Mouse (Mus musculus) erythroid progenitor cell, adult 5-6 weeks (primary cell): Measurements from ENCODE around the gene Gucd1. TPM values are rescaled to one million over a fixed set of nuclear protein-coding genes. Genes with fewer than 3 reads are reported as not detected.

ENCODE experiments used
- ATAC-seq: replicated peaks from 2 replicates; pipeline ENCODE4 v1.8.0; 2016; ENCODE audit warnings: moderate number of reproducible peaks, mild to moderate bottlenecking, moderate TSS enrichment, inconsistent platforms; ENCODE audit not compliant: poor library complexity, low FRiP score, severe bottlenecking
- total RNA-seq, 2 experiments: library from RNA; stranded (forward) in 1 of 2; stranded (reverse) in 1 of 2; fragments of 150-400 nt in 1 of 2; fragments of 186-747, 209-891 nt in 1 of 2; gene quantifications; 2 replicates each; pipeline versions ENCODE4 v1.2.3 to v1.2.4; 2015 to 2017; ENCODE audit warnings: low replicate concordance in 2 of 2

Gene Gucd1
- total RNA-seq, 2 experiments from 2014 or later = 89.7 to 90.9 TPM

- no peak for ATAC-seq
Observed at GRCm38 (mm10) chr10:75339377-75339776, 178.4 kb downstream of the Gucd1 start.

DNA sequence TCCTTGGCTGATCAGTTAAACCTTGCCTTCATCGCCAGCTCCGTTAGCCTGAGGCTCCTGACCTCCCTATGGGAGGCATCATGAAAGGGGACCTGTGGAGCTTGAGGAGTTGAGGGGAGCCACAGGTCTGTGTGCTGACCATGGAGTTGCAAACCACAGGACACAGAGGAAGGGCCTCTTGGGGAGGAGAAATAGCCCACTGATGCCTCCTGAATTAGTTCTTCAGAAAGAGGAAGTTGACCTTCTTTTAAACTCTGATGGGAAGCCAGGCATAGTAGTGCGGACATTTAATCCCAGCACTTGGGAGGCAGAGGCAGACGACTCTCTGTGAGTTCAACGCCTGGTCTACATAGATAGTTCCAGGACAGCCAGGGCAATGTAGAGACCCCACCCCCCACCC lies 178.9 kb downstream of the Gucd1 start:
- no peak for ATAC-seq

DNA sequence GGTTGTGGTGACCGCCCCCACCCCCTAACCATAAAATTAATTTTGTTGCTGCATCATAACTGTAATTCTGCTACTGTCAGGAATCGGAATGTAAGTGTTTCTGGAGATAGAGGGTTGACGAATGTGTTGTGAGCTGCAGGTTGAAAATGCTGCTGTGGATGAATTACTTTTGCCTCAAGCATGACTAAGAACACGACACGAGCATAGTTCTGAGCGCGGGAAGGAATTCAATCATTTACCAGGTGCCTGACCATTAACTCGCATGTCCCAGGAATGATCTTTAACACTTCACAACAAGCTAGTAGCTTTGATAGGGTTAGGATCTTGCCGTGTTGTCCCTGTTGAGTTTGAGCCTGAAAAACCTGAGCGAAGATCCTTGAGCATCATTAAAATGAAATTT lies 180.5 kb downstream of the Gucd1 start:
- no peak for ATAC-seq

DNA sequence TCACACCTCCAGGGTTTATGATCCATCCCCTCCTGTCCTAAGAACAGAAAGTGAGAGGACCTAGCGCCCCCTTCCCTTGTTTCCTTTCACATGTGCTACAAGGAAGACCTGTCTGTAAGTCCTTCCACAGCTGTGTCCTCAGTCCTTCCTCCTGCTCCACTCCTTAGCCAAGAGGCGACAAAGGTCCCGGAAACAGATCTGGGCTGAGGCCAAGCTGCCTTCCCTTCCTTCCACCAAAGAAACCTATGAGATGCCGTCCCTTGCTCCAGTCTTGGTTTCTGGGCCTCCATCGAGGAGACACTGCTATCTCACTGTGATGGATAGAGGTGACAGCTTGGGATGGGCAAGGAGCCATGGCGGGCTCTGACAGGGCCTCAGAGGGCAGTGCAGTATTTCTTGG lies 182.7 kb downstream of the Gucd1 start:
- no peak for ATAC-seq

- no peak for ATAC-seq
Observed at GRCm38 (mm10) chr10:75334175-75334574, 183.6 kb downstream of the Gucd1 start.

- 0 out of 2 replicates have a peak, but pooled peaks have one; percentile 31 for ATAC-seq
Observed at GRCm38 (mm10) chr10:75333176-75333776, 184.5 kb downstream of the Gucd1 start.

DNA sequence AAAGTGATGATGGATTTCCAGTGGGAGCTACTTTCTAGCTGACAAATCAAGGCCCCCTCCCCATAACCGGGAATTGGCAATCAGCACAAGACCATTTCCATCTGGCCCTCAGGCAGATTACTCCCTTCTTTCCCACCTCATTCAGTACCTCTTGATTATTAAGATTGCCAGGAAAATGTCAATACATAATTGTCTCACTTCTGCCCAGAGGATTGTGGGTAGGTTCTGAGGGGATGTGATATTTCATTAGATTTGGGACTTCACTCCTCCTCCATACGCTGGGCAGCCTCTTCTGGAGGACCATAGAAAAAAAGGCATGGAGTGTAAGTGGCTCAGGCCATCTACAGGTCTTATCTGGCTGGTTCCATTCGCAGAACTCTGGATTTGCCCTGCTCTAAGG lies 185.5 kb downstream of the Gucd1 start:
- ATAC-seq = no peak

DNA sequence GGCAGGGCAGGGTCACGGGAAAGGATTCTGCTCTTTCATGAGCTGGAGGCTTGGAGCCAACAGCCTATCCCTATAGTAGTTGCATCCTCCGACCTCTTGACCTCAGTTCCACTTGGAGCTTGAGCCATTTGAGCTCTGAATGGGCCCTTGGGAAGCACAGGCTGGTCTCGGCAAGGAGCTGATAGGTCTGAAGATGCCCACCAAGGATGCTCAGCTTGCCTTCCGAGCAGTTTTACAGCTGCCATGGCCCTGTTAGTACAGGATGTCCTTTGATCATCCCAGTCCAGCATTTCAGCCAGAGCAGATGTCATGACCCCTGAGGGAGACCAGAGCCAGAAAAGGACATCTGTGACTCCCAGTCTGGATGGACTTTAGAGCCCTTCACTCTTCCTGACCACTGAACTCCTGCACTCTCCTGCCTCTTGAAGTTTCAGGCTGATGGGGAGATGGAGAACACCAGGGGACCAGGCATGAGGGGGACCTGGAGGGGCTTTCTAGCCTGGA lies 189.5 kb downstream of the Gucd1 start:
- ATAC-seq = no peak

GRCm38 (mm10) chr10:75327081-75327480 lies 190.7 kb downstream of the Gucd1 start:
- ATAC-seq = no peak

DNA sequence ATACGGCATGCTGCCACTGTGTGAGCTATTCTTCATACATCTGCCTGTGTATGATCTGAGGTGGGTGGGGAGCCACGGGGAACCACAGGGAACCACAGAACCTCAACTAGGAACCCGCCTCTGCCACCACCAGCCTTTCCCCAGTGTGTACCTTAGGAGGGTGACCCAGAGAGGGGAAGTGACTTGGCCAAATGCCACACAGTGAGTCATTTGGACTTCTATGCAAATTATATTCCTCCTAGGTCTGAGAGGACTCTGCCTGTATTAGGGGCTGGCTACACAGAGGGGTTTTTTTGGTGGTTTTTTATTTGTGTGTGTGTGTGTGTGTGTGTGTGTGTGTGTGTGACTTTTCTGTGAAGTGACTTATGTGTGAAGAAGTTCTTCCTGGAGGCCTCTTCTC lies 191.2 kb downstream of the Gucd1 start:
- ATAC-seq = no peak

DNA sequence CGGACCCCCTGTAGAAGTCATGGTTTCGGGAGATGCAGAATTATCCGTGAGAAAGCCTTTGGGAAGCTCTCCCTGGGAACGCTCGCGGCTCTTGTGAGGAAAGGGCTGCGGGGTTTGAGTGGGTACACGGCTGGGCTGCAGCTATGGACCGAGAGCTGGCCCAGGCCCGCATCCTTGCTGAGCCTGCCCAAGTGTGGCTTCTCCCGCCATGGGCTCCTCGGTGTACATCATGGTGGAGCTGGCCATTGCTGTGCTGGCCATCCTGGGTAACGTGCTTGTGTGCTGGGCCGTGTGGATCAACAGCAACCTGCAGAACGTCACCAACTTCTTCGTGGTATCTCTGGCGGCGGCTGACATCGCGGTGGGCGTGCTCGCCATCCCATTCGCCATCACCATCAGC lies 192.0 kb downstream of the Gucd1 start:
- no peak for ATAC-seq

DNA sequence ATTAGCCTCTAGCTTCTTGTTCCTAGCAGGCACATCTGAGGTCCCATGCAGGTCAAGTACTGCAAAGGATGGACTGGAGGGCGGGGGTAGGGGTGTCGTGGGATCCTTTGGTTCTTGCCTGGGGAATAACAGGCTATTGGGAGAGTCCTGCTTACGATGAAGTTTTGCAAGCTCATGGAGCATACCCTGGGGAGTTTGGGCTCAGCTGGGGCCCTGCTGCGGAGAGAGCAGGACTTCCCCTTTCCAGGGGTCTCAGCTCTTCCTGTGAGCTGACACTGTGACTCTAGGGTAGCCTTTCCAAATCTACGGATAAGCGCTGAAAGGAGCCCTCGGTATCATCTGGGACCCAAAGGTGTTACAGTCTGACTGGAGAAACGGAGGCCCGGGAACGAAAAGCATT lies 193.4 kb downstream of the Gucd1 start:
- no peak for ATAC-seq

- no peak for ATAC-seq
Observed at GRCm38 (mm10) chr10:75323986-75324385, 193.8 kb downstream of the Gucd1 start.

GRCm38 (mm10) chr10:75322966-75323365 lies 194.8 kb downstream of the Gucd1 start:
- no peak for ATAC-seq

- ATAC-seq = no peak
Observed at GRCm38 (mm10) chr10:75320321-75320720, 197.5 kb downstream of the Gucd1 start.

GRCm38 (mm10) chr10:75318206-75318605 lies 199.6 kb downstream of the Gucd1 start:
- no peak for ATAC-seq

DNA sequence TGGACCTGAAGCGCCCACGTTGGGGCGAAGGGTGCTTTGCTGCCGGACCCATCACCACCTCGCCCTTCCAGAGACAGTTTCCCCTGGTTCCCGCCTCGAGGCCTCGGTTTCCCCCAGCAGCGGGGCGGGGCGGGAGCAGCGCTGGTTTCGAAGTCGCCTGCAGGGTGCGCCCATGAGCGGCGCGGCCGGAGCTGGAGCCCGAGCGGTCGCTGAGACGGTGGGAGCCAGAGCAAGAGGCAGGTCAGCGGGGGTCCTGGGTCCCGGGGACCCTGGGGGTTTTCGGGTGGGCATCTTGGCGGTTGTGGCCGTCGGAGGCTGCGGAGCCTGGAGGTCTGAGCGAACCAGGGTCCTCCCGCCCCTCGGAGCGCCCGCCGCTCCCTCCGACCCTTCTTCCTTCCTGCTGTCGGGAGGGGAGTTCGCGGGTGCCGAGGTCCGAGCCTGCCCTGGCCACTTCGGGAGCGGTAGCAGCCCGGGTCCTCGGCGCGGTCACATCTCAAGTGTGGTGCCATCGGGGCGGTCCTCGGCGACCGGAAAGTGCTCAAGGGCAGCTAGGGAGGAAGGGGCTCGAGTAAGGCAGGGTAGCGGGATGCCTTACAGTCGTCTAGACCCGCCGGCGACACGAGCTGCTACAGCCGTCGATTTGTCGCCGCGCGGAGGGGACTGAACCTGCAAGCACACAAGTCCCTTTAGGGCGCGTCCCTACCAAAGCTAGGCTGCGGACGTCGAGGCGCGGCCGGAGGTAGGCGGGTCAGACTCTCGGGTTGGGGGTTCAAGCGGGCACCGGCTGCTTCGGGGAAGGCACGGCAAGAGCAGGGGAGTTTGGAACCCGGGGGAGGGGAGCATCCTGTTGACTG lies 200.6 kb downstream of the Gucd1 start:
- no peak for ATAC-seq

GRCm38 (mm10) chr10:75316872-75316907 lies 201.1 kb downstream of the Gucd1 start, which contains the start of gene Adora2a:
TSS of gene Adora2a (plus strand) at chr10:75316877.
- no peak for ATAC-seq

GRCm38 (mm10) chr10:75316472-75316871 lies 201.3 kb downstream of the Gucd1 start:
- ATAC-seq = no peak

- no peak for ATAC-seq
Observed at GRCm38 (mm10) chr10:75315756-75316155, 202.0 kb downstream of the Gucd1 start.

GRCm38 (mm10) chr10:75314190-75314980 lies 203.4 kb downstream of the Gucd1 start:
- no peak for ATAC-seq
